ENCODE assay signal across 17 mouse cellular contexts in genomic region chr6:148310981-148311380, GRCm38 (mm10).
"Had no signal": no experiment of that assay in that cellular context is flagged by ENCODE, and none has a peak within 500 bp of the region (broad histone marks: within the 10 kb centered on the region; RNA-seq: fewer than 3 reads in every experiment).

No protein-coding gene starts in this region.

- H3K4me2 ChIP-seq: lung, embryonic 14.5 days; midbrain, embryonic 12.5 days; neural tube, embryonic 13.5 days; neural tube, embryonic 15.5 days; stomach, embryonic 15.5 days had no signal

- DNase-seq: lung, adult 18-20 months; lung, embryonic 14.5 days; lung, postnatal 10 days; lung, postnatal 4 days; retina, postnatal 1 day; right cerebral cortex, postnatal 14 days; thymus, adult 2 months; thymus, postnatal 25 days; thymus, postnatal 4 days had no signal

- H3K27ac ChIP-seq: midbrain, embryonic 12.5 days; neural tube, embryonic 13.5 days; neural tube, embryonic 15.5 days; stomach, embryonic 15.5 days; stomach, postnatal 0 days had no signal

- H3K4me3 ChIP-seq: midbrain, embryonic 10.5 days; midbrain, embryonic 12.5 days; myocyte; neural tube, embryonic 13.5 days; neural tube, embryonic 15.5 days; stomach, embryonic 15.5 days had no signal

- ATAC-seq: midbrain, embryonic 16.5 days had no signal

- H3K4me1 ChIP-seq: neural tube, embryonic 13.5 days; neural tube, embryonic 15.5 days; stomach, embryonic 15.5 days had no signal

- H3K9me3 ChIP-seq: midbrain, embryonic 10.5 days; midbrain, embryonic 12.5 days; neural tube, embryonic 13.5 days; neural tube, embryonic 15.5 days; stomach, embryonic 15.5 days had no signal

- H3K9ac ChIP-seq: lung, embryonic 14.5 days; midbrain, embryonic 12.5 days; neural tube, embryonic 13.5 days; neural tube, embryonic 15.5 days; stomach, embryonic 15.5 days had no signal

- H3K27me3 ChIP-seq: midbrain, embryonic 12.5 days; neural tube, embryonic 13.5 days; neural tube, embryonic 15.5 days; stomach, embryonic 15.5 days had no signal

- H3K36me3 ChIP-seq: midbrain, embryonic 10.5 days; midbrain, embryonic 12.5 days; neural tube, embryonic 13.5 days; neural tube, embryonic 15.5 days; stomach, embryonic 15.5 days had no signal
